Mouse (Mus musculus): ENCODE data around the gene Col7a1.

Gene Col7a1

DNA sequence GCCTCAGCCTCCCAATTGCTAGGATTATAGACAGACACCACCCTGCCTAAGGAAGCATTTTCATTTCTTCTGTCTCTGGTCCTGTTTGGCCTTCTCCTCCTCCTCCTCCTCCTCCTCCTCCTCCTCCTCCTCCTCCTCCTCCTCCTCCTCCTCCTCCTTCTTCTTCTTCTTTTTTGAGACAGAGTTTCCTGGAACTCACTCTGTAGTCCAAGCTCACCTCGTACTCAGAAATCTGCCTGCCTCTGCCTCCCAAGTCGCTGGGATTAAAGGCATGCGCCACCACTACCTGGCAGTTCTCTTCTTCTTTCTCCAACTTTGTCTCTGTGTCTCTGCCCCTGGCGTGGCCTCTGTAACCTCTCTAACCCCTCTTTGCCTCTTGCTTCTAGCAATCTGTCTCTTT lies 32.3 kb downstream of the Col7a1 start, which contains the start of gene Ucn2:
TSS of gene Ucn2 (plus strand) at position 301 of the 400 bp plus-strand sequence.
- no peak for DNase-seq (ENCODE audit: low spot score)

DNA sequence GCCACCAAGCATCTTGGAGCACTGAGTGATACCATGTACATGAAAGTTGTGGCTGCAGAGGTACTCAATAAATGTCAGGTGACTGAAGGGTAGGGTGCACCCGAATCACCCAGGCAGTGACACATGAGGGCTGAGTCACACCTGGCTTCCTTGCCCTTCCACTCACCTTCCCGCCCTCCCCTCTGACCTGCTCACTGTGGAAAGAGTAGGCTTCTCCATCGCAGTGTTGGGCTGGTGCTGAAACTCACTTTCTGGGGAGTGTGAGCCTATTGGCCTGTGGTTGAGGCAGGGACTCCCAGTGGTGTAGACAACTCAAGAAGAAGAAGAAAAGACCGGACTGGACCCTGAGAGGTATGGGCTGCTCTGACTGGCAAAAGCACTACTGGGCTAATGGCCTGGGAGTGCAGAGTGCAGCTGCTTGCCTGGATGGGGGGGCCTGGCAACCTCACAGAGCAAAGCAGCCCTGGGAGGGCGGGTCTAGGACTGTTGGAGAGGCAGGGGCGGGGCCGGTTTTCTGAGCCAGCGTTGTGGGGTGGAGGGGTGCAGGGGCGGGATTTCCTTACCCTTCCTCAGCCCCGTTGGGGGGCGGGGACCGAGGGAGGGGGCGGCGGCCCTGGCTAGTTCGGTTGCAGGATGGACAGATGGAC lies 34.4 kb downstream of the Col7a1 start:
- no peak for DNase-seq (ENCODE audit: low spot score)

DNA sequence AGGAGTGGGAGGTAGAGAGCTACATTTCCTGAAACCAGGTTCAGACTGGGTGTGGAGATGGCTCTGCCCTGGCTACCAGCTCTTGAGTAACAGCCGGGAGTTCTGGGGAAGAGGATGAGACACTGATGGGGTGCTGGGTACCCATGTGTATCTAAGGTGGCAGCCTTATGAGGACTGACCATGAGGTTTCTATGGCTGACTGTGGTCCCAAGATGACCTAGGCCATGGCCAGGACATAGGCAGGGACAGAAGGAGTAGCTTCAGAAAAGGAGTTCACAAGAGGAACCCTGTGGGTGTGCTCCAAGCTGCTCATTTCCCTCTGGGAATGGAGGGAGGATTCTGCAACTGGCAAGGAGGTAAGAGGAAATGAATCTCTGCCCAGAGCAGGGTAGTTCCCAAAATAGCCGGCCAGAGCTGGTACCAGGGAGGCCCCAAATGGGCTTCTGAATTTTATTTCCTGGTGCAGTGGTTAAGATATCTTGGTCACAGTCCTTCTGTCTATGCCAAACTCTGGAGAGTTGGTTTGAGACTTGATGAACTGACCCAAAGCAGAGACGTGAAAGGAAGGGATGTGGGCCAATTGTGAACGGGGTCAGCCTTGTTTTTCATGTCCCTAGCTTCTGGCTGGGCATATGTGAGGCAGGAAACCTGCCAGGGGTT lies 36.5 kb downstream of the Col7a1 start:
- no peak for DNase-seq (ENCODE audit: low spot score)

DNA sequence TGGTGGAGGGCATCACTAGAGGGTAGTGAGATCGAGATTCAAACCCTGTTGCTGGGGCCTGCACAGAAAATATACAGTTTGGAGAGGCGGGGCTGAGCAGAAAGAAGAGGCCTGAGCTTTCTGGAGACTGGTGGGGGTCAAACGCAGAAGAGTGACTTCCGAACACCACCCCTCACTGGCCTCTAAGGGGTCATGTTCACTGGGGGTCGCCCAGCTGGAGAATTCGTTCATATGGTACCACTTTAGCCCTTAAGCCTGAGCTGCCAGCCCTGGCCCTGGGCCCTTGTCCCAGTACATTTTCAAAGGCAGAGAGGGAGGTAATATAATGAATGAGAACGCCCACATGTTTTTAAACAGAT lies 37.1 kb downstream of the Col7a1 start:
- DNase-seq (ENCODE audit: low spot score) = no peak

DNA sequence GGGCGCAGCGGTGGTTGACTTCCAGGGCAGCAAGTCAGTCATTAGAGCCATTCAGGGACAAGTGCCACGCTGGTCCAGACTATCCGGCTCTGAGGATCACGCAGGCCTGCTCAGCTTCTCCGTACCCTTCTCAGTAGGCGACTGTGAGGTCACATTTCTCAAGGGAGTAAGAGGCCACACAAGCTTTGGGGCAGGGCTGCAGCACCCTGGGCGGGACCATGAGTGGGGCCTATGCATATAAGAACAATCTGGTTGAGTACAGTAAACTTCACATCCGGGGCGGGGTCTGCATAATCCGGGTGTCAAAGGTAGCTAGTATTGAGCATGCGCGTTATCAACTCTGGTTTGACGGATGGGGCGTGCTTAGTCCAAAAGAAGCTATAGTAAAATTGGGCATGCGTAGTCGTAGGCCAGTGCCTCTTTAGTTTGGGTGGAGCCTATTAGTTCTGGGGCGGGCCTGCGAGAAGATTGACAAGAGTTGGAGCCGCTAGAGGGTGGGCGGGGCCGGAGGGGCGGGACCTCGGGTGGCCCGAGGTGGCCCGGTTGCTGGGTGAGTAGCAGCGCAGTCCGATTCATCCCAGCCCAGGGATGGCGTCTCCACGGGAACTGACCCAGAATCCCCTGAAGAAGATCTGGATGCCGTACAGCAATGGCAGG lies 38.2 kb downstream of the Col7a1 start, which contains the start of gene Pfkfb4:
TSS of gene Pfkfb4 (plus strand) at position 351 of the 657 bp plus-strand sequence.
- peak; percentile 98 for DNase-seq (ENCODE audit: low spot score)

DNA sequence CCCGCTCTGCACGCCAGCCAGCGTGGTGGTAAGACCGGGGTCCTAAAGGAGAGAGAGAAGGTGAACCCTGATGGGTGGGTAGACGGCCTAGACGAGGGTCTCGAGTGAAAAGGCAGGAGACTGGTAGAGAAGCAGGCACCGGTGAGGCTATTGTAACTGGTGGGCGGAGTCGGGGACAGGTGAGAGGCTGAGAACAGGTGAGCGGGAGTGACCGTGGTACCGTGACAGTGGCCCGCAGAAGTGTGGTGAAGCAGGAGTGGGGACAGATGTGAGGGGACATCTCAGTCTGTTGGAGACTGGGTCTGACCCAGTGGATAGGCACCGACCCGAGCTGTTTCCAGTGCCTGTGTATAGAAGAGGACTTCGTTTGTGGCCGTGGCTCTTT lies 38.7 kb downstream of the Col7a1 start:
- no peak for DNase-seq (ENCODE audit: low spot score)

DNA sequence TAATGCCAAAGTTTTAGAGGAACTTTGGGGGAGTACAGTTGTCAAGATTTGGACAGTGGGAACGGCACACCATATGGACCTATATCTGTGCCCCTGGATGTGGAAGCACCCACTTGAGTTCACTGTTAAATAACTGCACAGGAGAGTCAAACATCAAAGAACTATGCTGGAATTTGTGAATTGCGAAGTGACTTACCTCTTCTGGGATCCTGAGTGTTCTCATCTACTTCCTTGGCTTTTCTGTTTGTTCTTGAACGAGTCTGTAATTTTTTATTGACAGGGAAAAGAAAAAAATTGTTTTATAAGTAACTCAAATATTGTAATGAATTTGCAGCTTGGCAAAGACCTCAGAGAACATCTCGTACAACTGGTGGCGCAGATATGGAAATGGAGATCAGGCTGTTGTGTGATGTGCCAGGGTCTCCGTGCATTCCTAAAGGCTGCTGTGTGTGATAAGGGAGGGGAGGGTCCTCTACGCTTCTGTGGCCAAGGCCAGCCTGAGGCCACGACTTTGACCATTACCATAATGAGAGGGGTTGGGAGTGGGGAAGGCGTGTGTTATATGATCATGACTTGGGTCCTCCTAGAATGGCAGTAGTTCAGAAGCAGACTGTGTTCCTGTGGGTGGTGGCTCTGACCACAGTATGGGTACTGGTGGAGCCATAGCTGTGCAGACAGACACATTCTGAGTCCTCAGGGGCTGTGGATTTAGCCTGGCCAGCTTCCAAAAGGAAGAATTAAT lies 39.4 kb downstream of the Col7a1 start:
- no peak for DNase-seq (ENCODE audit: low spot score)

DNA sequence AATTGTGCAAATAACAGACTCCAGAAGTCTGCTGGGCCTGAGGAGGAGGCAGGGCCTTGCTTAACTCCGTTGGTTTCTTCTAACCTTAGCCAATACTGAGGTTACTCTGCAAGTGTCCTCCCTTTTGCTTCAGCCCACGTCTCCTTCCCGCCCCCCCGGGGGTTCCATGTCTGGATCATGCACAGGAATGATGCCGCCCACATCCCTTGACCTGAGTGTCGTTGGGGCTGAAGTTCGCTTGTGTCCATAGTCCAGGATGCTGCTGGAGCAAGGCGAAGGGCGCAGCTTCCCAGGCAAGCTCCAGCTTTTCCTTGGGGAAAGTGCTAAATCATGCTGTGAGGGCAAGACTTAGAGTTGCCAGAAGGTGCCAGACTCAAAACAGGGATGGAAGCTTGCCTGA lies 43.0 kb downstream of the Col7a1 start:
- no peak for DNase-seq (ENCODE audit: low spot score)

DNA sequence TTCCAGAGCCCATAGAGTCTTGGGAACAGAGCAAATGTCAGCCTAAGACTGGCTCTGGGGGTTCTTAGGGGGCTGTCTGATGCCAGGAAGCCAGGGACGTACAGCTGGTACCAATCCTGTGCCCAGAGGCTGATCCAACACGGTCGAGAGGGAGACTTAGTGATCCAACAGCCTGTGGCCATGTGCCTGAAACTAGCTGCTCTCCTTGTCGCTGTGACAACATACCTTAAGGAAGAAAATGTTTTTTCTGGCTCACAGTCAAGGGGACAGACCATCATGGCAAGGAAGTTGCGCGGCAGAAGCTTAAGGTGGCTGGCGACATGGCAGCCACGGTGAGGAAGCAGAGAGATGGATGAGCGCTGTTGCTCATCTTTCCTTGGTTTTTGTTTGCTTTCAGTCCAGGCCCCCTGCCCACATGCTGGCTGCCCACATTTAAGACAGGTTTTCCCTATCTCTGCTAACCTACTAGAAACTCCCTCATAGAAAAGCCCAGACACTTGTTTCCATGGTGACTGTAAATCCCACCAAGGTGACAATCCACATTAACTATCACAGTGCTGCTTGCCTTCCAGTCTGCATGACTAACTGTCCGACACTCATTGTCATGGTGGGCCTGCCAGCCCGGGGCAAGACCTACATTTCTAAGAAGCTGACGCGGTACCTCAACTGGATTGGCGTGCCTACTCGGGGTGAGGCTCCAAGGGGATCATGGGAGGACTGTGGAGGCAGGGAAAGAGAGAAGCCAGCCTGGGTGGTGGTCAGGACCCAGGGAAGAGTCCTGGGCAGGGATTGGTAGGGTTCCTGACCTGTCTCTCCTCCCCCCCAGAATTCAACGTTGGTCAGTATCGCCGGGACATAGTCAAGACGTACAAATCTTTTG lies 45.1 kb downstream of the Col7a1 start:
- no peak for DNase-seq (ENCODE audit: low spot score)

DNA sequence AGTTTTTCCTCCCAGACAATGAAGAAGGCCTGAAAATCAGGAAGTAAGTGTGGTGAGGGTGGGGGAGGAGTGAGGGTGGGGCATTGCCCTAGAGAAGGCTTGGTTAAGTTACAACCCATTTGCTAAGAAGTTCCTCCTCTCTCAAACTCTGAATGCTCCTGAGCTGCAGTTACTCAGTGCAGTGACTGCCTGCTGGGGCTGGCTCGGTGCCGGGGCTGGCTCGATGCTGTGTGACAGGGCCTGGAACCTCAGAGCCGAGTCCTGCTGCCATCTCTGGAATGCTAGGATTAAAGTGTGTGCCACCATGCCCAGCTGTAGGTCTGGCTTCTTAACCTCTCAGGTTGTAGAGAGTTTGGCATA lies 45.8 kb downstream of the Col7a1 start:
- DNase-seq (ENCODE audit: low spot score) = no peak

DNA sequence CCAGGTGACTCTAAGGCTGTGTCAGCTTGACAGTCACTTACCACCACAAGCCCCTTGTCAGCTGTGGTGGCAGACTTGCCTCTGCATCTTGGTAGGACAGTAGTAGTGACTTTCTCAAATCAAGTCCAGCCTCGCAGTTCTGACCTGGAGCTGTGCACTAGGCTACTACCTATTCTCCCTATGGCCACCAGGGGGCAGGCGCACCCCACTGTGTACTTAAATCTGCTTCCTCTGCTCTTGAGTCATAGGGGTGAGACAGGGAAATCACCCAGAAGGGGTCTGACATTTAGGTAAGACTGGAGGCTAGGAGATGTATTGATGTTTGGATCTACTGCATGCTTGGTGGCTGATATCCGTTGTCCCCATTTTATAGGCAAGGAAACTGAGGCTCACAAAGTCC lies 47.3 kb downstream of the Col7a1 start:
- no peak for DNase-seq (ENCODE audit: low spot score)

DNA sequence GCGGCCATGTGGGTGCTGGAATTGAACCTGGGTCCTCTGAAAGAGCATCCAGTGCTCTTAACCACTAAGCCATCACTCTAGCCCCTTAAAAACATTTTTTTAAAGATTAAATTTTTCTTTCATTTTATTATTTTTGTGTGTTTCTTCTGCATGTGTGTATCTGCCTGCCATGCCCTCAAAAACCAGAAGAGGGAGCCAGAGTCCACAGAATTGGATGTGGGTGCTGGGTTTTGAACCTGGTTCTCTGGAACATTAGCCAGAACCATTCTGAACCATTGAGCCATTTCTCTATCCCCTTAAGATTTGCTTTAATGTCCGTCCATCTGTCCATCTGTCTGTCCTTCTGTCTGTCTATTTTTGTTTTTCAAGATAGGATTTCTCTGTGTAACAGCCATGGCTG lies 49.8 kb downstream of the Col7a1 start:
- no peak for DNase-seq (ENCODE audit: low spot score)

DNA sequence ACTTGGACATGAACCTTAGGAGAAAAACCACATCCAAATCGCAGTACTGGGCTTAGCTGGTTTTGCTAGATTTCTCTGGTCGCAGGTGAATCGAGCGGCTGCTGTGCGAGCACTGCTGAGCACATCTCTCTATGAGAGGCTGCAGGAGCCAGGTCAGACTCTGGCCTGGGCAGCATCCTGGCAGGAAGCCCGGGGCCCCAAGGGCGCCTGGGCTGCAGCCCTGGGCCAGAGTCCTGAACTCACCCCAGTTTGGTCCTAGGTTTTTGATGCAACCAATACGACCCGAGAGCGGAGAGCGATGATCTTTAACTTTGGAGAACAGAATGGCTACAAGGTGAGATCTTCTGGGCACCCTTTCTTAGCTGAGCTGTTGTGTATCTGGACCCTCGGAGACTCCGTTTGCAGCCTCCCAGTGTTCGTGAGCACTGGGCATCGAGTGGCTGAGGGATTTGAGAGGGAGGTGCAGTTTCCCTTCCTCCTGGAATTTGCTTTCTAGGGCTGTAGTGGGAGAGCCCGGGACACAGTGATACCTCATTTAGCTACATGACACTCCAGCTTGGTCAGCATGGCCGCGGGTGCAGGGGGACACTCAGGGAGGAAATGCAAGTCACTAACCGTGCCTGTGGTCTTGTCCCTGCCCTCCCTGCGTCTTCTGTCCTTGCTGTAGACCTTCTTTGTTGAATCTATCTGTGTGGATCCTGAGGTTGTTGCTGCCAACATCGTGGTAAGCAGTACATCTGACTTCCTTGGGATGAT lies 53.8 kb downstream of the Col7a1 start:
- no peak for DNase-seq (ENCODE audit: low spot score)

DNA sequence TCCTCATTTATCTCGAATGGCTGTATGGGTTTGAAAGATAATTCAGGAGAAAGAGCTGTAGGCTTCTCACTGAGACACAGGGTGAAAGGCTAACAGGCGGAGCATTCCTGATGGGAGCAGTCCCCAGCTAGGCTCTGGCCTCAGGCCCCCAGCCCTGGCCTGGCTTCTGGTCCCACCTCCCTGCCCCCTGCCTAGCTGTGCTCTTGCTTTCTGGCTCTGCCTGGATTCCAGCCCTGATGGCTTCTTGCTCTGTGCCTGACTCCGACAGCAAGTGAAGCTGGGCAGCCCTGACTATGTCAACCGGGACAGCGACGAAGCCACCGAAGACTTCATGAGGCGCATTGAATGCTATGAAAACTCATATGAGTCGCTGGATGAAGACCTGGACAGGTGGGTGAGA lies 54.7 kb downstream of the Col7a1 start:
- DNase-seq (ENCODE audit: low spot score) = no peak

DNA sequence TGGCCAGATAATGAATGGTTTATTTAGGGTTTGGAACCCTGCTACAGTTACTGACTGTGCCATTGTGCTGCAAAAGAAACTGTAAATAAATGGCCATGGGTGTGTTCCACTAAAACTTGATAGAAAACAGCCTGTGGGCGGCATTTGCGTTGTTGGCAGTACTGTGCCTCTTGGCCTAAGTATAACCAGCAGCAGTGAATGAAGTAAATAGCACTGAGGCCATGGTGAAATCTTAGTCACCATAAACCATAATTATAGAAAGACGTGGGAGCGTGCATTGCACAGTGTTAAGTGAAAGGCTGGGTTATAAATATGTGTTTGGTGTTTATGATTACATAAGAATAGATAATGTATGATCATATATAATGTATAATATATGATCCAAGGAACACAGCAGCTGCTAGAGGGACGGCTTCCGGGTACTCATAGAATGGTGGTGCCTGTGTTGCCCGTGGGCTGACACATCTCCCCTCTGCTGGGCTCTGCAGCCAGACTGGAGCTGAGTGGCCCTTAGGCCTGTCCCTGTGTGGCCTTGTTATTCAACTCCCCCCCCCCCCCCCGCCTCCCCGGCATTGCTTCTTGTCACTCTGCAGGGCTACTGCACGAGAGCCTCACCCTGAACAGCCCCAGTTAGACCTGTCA lies 55.7 kb downstream of the Col7a1 start:
- no peak for DNase-seq (ENCODE audit: low spot score)

DNA sequence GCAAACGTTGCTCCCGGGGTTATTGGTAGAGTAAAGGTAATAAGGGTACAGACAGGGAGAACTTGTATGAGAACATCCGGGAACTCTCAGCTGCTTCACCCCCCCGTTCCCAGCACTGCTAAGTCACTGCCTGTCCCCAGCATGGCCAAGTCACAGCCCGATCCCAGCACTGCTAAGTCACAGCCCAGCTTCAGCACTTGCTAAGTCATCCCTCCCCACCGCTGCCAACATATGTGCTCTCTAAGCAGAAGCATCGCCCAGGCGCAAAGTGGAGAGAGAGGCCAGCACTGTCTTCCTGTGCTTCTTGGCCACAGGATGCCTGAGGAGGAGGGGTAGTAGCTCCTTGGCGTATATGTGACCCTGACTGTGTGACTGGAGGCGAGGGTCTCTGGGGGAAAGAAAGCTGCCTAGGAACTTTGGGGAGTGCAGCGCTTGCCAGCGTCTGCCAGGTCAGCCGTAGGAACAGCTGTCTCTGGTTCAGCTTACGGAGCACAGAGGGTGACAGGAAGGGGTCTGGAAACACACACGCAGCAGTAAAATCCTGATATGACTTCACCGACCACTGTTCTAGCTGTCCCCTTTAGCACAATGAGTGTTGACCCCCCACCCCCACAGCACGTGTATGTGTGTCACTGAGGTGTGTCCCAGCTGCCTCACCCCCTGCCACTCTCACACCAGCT lies 56.4 kb downstream of the Col7a1 start:
- no peak for DNase-seq (ENCODE audit: low spot score)

DNA sequence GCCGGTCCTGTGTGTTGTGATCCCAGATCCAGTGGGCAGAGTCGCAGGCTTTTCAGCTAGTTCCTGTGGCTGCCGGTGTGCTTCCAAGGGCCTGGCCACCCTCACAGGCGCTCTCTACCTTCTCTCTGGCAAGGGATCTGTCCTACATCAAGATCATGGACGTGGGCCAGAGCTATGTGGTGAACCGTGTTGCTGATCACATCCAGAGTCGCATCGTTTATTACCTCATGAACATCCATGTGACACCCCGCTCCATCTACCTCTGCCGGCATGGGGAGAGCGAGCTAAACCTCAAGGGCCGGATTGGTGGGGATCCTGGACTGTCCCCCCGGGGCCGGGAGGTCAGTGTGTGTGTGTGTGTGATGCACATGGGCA lies 56.9 kb downstream of the Col7a1 start:
- no peak for DNase-seq (ENCODE audit: low spot score)

DNA sequence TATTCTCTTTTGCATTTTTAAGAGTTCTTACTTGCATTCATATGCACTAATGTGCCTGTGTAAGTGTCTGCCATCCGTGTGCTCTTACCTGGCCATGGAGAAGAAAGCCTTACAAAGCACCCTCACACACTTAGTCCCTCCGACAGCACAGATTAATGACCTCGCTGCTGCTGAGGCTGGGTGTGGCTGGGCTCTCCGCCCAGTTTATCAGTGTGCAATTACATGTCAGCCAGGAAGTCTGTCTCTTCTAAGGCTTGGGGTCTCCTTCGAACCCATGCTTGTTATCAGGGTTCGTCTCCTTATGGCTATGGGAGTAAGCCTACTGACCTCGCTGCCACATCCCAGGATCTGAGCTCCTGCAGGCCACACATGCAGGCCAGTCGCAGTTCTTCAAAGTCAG lies 62.0 kb downstream of the Col7a1 start:
- DNase-seq (ENCODE audit: low spot score) = no peak

DNA sequence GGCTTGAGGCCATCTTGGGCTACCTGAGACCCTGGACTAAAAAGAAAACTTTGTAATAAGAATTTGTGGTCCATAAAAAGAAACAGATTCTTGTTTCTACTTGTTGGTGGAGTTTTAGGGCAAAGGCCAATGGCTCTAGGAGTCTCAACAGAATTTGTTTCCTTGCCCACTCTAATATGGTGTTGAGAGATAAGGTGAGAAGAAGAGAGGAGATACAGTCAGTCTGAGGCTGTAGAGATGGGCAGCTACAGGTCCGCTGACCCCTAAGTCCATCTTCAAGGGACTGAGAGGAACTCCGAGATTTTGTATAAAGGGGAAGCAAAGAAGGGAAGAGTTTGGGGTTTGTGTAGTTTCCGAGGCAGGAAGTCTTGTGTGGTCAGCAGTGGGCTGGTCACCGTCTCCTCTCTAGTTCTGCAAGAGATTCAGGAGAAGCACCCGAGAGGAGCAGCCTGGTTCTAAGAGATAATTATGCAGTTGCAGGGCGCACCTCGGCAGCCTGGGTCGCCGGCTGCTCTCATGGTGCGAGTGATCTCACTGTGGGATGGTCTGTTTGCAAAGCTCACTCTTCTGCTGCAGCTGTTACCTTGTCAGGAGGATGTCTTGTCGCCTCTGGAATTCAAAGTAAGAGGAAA lies 63.7 kb downstream of the Col7a1 start:
- DNase-seq (ENCODE audit: low spot score) = no peak

DNA sequence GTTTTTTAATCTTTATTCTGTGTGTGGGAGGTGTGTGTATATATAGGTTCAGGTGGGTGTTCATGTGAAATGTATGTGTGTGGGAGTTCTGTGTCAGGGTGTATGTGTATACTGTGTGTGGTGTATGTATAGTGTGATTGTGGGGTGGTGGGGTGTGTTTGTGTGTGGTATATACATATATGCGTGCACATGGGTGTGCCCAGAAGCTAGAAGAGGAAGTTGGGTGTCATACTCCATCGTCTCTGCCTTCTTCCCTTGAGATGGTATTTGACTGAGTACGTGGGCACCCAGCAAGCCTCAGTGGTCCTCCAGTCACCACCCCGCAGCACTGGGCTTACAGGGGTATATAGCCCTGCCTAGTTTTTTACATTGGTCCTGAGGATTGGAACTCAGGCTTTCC lies 68.0 kb downstream of the Col7a1 start:
- no peak for DNase-seq (ENCODE audit: low spot score)
